Mouse (Mus musculus) midbrain, embryonic 15.5 days (tissue): ENCODE results near the gene Elmo3. TPM values are rescaled to one million over a fixed set of nuclear protein-coding genes. Genes with fewer than 3 reads are reported as not detected.

ENCODE experiments used
- ATAC-seq: fragments of 200-750 bp; cut with Nextera tagmentation; replicated peaks from 2 replicates; pipeline ENCODE4 v1.8.0; 2017; ENCODE audit warnings: moderate TSS enrichment
- H3K27ac ChIP-seq: fragments of 300-500 bp; sonication (generic); 2 replicates; pipeline ENCODE4 v1.5.1; 2015; ENCODE audit warnings: mild to moderate bottlenecking, inconsistent platforms
- H3K27me3 ChIP-seq: fragments of 300-500 bp; sonication (generic); replicated peaks from 2 replicates; pipeline ENCODE4 v1.6.1; 2015; ENCODE audit warnings: inconsistent platforms
- H3K36me3 ChIP-seq: fragments of 300-500 bp; sonication (generic); replicated peaks from 2 replicates; pipeline ENCODE4 v1.6.1; 2015; ENCODE audit warnings: inconsistent platforms
- H3K4me1 ChIP-seq: fragments of 300-500 bp; sonication (generic); 2 replicates; pipeline ENCODE4 v1.6.1; 2015; ENCODE audit warnings: inconsistent platforms
- H3K4me2 ChIP-seq: fragments of 300-500 bp; sonication (generic); 2 replicates; pipeline ENCODE4 v1.6.1; 2015; ENCODE audit warnings: inconsistent platforms, mild to moderate bottlenecking, moderate library complexity
- H3K4me3 ChIP-seq: fragments of 300-500 bp; sonication (generic); 2 replicates; pipeline ENCODE4 v1.5.1; 2015; ENCODE audit warnings: mild to moderate bottlenecking, inconsistent platforms
- H3K9ac ChIP-seq: fragments of 300-500 bp; sonication (generic); 2 replicates; pipeline ENCODE4 v1.6.1; 2015; ENCODE audit warnings: mild to moderate bottlenecking, inconsistent platforms
- H3K9me3 ChIP-seq: fragments of 300-500 bp; sonication (generic); 2 replicates; pipeline ENCODE4 v1.6.1; 2016; ENCODE audit warnings: inconsistent platforms
- WGBS: fragments of 180-500 bp; shearing (Covaris S2); methylation state at CpG from one replicate; pipeline ENCODE4 v1.1.7; 2015; ENCODE audit warnings: mixed read lengths; 5-methylcytosine and 5-hydroxymethylcytosine counted together
- polyA plus RNA-seq: library from polyadenylated mRNA; unstranded; fragments of >200 nt; fragmentation: Nextera tagmentation; extraction: Ambion mirVana; gene quantifications from 2 replicates; pipeline ENCODE4 v1.2.1, GENCODE M21; 2015

The Elmo3 gene
- polyA plus RNA-seq, 1 experiment from 2014 or later = 1.3 TPM

GRCm38 (mm10) chr8:105307670-105308069, 2.3 kb downstream of the Elmo3 start:
- WGBS = 95% methylated on average over 13 of the region's 13 CpGs
- Histone ChIP-seq H3K9me3 (no peaks in the 10 kb centered on the region), H3K4me1 (peaks cover 11% of the 10 kb centered on the region), H3K36me3 (peaks cover 35% of the 10 kb centered on the region; the same call in 1 of the 2 replicates), H3K4me3 (no peak overlapping the region), H3K9ac (no peak overlapping the region), H3K4me2 (no peak overlapping the region), H3K27me3 (no peaks in the 10 kb centered on the region), H3K27ac (no peak overlapping the region)
- no peak for ATAC-seq

DNA sequence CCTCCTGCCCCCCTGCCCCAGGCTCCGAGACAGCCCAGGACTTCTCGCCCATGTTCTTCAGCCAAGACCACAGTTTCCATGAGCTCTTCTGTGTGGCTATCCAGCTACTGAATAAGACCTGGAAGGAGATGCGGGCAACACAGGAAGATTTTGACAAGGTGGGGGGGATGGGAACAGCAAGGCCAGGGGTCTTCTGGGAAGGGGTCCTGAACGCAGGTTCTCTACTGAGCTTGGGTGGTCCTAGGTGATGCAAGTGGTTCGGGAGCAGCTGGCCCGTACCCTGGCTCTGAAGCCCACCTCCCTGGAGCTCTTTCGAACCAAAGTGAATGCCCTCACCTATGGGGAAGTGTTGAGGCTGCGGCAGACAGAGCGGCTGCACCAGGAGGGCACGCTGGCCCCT, 3.0 kb downstream of the Elmo3 start:
- H3K27me3 ChIP-seq = no peaks in the 10 kb centered on the region
- no peak for ATAC-seq
- H3K9ac ChIP-seq = no peak overlapping the region
- 92% methylated on average over 10 of the region's 10 CpGs for WGBS
- peaks cover 11% of the 10 kb centered on the region for H3K4me1 ChIP-seq
- no peak overlapping the region for H3K27ac ChIP-seq
- H3K36me3 ChIP-seq = peaks cover 34% of the 10 kb centered on the region; the same call in 1 of the 2 replicates
- H3K9me3 ChIP-seq = no peaks in the 10 kb centered on the region
- H3K4me3 ChIP-seq = no peak overlapping the region
- H3K4me2 ChIP-seq = no peak overlapping the region

DNA sequence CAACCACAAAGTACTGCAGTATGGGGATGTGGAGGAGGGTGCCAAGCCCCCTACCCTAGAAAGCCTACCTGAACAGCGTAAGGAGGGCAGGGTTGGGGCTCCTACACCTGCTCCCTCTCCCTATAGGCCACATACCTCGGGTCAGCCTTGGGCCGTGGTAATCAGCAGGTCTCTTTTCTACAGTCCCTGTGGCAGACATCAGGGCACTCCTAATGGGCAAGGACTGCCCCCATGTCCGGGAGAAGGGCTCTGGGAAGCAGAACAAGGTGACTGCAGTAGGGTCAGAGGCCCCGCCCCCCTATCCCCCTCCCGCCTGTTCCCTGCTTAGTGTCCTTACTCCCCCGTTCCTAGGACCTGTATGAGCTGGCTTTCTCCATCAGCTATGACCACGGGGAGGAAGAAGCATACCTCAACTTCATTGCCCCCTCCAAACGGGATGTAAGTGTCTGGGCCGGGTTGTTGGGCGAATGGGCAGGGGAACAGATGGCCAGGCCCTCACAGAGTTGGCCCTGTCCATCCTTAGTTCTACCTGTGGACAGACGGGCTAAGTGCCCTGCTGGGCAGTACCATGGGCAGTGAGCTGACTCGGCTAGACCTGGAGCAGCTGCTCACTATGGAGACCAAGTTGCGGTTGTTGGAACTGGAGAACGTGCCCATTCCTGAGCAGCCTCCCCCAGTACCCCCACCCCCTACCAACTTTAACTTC, 3.9 kb downstream of the Elmo3 start:
- Histone ChIP-seq H3K36me3 (peaks cover 33% of the 10 kb centered on the region; the same call in 1 of the 2 replicates), H3K9ac (no peak overlapping the region), H3K9me3 (no peaks in the 10 kb centered on the region), H3K4me3 (no peak overlapping the region), H3K27ac (no peak overlapping the region), H3K4me1 (peaks cover 11% of the 10 kb centered on the region), H3K4me2 (no peak overlapping the region), H3K27me3 (no peaks in the 10 kb centered on the region)
- WGBS = 81% methylated on average over 15 of the region's 15 CpGs
- no peak for ATAC-seq

GRCm38 (mm10) chr8:105310118-105310517, 4.7 kb downstream of the Elmo3 start:
- H3K9ac ChIP-seq = no peak overlapping the region
- H3K27ac ChIP-seq = no peak overlapping the region
- H3K4me3 ChIP-seq = no peak overlapping the region
- WGBS = 87% methylated on average over 8 of the region's 8 CpGs
- H3K4me1 ChIP-seq = peaks cover 11% of the 10 kb centered on the region
- ATAC-seq = no peak
- H3K9me3 ChIP-seq = no peaks in the 10 kb centered on the region
- no peak overlapping the region for H3K4me2 ChIP-seq
- no peaks in the 10 kb centered on the region for H3K27me3 ChIP-seq
- H3K36me3 ChIP-seq = peaks cover 36% of the 10 kb centered on the region; the same call in 1 of the 2 replicates

DNA sequence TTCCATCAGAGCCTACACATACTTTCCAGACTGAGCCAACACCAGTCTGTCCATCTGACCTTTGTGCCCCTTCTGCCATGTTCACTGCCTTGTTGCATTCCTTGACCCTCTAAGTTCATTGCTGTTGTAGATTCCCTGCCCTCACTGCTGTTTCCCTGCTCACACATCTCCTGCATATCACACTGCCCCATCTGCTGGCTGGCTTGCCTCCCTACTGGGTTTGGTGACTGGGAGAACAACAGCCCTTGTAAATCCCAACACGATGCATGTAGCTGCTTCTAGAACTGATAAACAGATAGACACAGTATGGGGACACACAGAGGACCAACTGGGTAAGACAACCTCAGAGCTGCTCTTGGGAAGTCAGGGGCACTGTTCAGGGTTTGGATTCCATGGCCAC, 6.3 kb downstream of the Elmo3 start:
- no peak overlapping the region for H3K9ac ChIP-seq
- ATAC-seq = no peak
- H3K4me1 ChIP-seq = no peaks in the 10 kb centered on the region
- H3K27ac ChIP-seq = no peak overlapping the region
- H3K27me3 ChIP-seq = no peaks in the 10 kb centered on the region
- no peaks in the 10 kb centered on the region for H3K9me3 ChIP-seq
- H3K4me2 ChIP-seq = no peak overlapping the region
- H3K36me3 ChIP-seq = peaks cover 47% of the 10 kb centered on the region; the same call in 1 of the 2 replicates
- no peak overlapping the region for H3K4me3 ChIP-seq
- 79% methylated on average over 1 of the region's 1 CpGs for WGBS

- no peak overlapping the region for H3K9ac ChIP-seq
- no peak for ATAC-seq
- H3K36me3 ChIP-seq = peaks cover 46% of the 10 kb centered on the region; the same call in 1 of the 2 replicates
Observed at GRCm38 (mm10) chr8:105312891-105313481, 7.6 kb downstream of the Elmo3 start.

DNA sequence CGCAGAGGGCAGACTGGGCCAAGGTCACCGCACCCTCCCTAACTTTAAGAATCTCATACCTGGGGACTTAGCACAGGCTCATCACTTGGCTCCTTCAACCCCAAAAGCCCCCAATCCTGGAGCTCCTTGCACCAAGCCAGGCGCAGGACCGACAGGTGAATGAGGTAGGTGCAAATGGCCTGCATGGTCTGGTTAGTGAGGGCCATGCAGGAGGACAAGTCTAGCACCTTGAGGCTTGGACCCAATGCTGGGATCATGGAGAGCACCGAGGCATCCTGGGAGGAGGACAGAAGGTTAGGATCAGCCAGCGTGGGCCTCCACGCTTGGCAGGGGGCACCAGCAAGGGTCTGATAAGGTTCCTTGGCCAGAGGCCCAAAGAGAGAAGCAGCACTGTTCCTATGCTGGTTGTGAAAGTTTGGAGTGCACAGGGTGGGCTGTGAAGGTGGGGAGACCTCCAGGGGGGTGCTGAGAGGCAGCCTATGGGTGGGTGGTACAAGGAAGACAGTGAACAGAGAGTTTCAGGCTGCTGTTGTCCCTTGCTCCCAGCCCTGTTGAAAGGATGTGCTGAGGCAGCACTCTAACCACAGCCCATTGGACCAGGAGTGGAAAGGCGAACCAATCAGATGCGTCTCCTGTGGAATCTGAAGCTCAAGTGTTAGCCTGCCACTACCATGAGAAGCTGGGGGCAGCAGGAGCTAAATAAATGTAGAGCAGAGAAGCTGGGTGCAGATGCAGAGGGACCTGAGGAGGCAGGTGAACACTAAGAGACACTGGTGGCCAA, 8.4 kb downstream of the Elmo3 start:
- H3K36me3 ChIP-seq = peaks cover 49% of the 10 kb centered on the region; the same call in 1 of the 2 replicates
- no peak for ATAC-seq

More at GRCm38 (mm10) chr8:105312891-105313481, 7.6 kb downstream of the Elmo3 start:
- Histone ChIP-seq H3K27me3 (no peaks in the 10 kb centered on the region), H3K4me3 (no peak overlapping the region), H3K9me3 (no peaks in the 10 kb centered on the region), H3K4me2 (no peak overlapping the region), H3K4me1 (no peaks in the 10 kb centered on the region), H3K27ac (no peak overlapping the region)
- WGBS = 94% methylated on average over 8 of the region's 8 CpGs

DNA sequence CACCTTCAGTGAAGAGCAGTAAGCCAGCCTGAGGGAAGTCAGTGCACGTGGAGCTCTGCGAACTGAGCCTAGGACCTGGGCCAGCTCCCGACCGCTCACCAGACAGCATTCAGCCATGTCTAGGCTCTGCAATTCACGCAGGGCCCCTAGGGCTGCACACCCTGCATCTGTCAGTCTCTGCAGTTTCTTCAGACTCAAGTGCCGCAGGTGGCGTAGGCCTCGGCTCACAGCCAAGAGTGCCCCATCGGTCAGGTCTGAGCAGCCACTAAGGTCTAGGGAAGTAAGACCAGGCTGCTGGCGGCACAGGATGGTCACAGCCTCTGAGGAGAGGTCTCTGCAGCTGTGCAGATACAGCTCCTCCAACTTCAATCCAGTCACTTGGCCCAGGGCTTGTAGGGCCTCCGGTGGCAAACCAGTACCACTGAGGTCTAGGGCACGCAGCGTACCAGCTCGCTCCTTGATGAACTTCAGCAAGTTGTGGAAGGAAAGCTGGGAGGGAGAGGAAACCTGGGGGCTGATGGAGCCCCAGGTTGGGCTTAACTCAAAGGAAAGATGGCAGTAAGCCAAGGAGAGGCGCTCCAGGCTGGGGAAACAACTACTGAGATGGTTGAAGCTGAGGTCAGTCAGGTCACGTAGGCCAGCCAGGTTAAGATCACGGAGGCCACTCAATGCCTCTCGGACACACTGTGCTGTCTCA, 9.8 kb downstream of the Elmo3 start:
- ATAC-seq = no peak
- 93% methylated on average over 18 of the region's 18 CpGs for WGBS
- peaks cover 44% of the 10 kb centered on the region; the same call in 1 of the 2 replicates for H3K36me3 ChIP-seq

More for the DNA sequence above, 8.4 kb downstream of the Elmo3 start:
- H3K4me1 ChIP-seq = no peaks in the 10 kb centered on the region
- no peak overlapping the region for H3K27ac ChIP-seq
- H3K9me3 ChIP-seq = no peaks in the 10 kb centered on the region
- no peak overlapping the region for H3K4me2 ChIP-seq
- no peaks in the 10 kb centered on the region for H3K27me3 ChIP-seq
- WGBS = 79% methylated on average over 9 of the region's 9 CpGs
- no peak overlapping the region for H3K4me3 ChIP-seq
- no peak overlapping the region for H3K9ac ChIP-seq

DNA sequence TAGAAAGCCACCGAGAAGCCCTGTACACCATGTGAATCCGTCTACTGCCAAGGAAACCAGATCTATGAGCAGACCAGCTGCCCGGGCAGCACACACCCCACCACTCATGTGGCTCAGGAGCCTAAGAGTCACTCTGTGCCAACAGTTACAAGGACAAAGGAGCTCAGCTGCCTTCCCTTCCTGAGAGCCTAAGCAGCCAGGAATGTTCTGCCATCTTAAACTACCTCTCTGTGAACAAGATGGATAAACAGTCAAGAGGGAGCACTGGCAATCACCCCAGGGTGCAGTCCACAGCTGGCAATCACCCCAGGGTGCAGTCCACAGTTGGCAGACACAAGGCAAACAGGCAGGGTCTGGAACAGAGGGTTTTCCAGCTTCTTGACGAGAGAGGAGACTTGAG, 12.5 kb downstream of the Elmo3 start:
- 87% methylated on average over 4 of the region's 4 CpGs for WGBS
- Histone ChIP-seq H3K9ac (no peak overlapping the region), H3K4me3 (no peak overlapping the region), H3K4me2 (no peak overlapping the region), H3K36me3 (peaks cover 35% of the 10 kb centered on the region; the same call in 1 of the 2 replicates), H3K27me3 (no peaks in the 10 kb centered on the region), H3K4me1 (no peaks in the 10 kb centered on the region), H3K27ac (no peak overlapping the region), H3K9me3 (no peaks in the 10 kb centered on the region)
- ATAC-seq = no peak

More for the DNA sequence above, 9.8 kb downstream of the Elmo3 start:
- Histone ChIP-seq H3K4me2 (no peak overlapping the region), H3K9me3 (no peaks in the 10 kb centered on the region), H3K4me3 (no peak overlapping the region), H3K9ac (no peak overlapping the region), H3K27me3 (no peaks in the 10 kb centered on the region), H3K4me1 (no peaks in the 10 kb centered on the region), H3K27ac (no peak overlapping the region)

DNA sequence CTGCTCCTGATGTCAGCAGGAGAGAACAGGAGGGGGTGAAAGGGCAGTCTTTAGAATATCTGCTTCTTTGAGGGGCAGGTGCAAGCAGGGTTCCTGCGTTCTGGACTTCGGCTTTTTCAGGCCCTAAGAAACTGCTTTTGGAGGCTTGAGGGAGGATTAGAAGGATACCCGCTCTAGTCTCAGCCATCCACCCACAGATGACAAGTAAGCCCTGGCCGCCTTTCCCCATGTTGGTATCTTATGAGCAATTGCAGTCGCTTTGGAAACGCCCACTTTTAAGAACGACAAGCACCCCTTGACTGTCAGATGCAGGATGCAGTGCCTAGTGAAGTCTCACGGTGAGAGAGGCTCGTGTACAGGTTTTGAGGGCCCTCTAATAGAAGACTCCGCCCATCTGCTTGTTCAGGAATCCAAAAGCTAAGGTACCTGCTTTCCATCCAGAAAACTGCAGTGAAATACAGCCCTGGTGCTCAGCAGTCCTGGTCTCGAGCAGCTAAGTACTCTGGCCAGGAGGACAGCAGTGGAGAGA, 13.3 kb downstream of the Elmo3 start:
- ATAC-seq = no peak
- Histone ChIP-seq H3K27me3 (no peaks in the 10 kb centered on the region), H3K27ac (no peak overlapping the region), H3K36me3 (peaks cover 34% of the 10 kb centered on the region; the same call in 1 of the 2 replicates), H3K9ac (no peak overlapping the region), H3K4me1 (no peaks in the 10 kb centered on the region), H3K9me3 (no peaks in the 10 kb centered on the region), H3K4me2 (no peak overlapping the region), H3K4me3 (no peak overlapping the region)
- WGBS = 82% methylated on average over 11 of the region's 11 CpGs

- H3K4me2 ChIP-seq = no peak overlapping the region
- peaks cover 26% of the 10 kb centered on the region for H3K4me1 ChIP-seq
- no peak for ATAC-seq
- WGBS = 88% methylated on average over 4 of the region's 4 CpGs
- no peaks in the 10 kb centered on the region for H3K9me3 ChIP-seq
- H3K9ac ChIP-seq = no peak overlapping the region
- H3K36me3 ChIP-seq = peaks cover 10% of the 10 kb centered on the region; the same call in 1 of the 2 replicates
- no peak overlapping the region for H3K27ac ChIP-seq
- no peak overlapping the region for H3K4me3 ChIP-seq
- no peaks in the 10 kb centered on the region for H3K27me3 ChIP-seq
Observed at GRCm38 (mm10) chr8:105323183-105323582, 17.8 kb downstream of the Elmo3 start.
